Mouse (Mus musculus): ENCODE results near the gene Tmem248. TPM values are rescaled to one million over a fixed set of nuclear protein-coding genes. Genes with fewer than 3 reads are reported as not detected.

Tmem248 gene
- polyA plus RNA-seq, 1 experiment from 2014 or later = 31.0 TPM

DNA sequence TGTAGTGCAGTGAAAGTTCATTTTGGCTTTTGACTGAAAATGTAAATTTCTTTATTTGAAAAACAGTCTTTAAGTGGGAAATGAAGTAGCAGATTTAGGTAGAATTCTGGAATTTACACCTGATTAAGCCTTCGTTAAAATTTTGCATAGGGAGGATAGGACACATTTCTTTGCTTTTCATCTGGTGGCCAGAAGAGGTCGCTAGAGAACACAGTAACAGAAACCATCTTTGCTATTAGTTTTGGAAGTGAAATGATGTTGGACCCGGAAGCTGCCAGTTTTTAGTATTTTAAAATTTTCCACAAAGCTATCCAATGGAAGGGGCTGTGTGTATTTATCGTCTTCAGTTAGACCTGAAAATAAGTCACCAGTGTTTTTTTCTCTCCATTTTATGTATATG is 58.6 kb downstream of the Tmem248 start:
- Histone ChIP-seq H3K4me3 (ENCODE audit: control insufficient read depth in 1 of 2, insufficient read depth in 1 of 2, low read depth in 1 of 2, low read length in 2 of 2) (no peak overlapping the region), H3K36me3 (ENCODE audit: control insufficient read depth, insufficient read depth, low read length) (peaks cover 76% of the 10 kb centered on the region), H3K27ac (replicated peaks in 1 of 2; ENCODE audit: control insufficient read depth in 1 of 2, insufficient read depth in 1 of 2, low read depth in 2 of 2, low read length in 2 of 2) (no peak overlapping the region), H3K9me3 (ENCODE audit: control insufficient read depth, low read length) (no peaks in the 10 kb centered on the region), H3K9ac (ENCODE audit: low read length) (no peak overlapping the region), H3K4me2 (ENCODE audit: low read length) (no peak overlapping the region), H3K27me3 (ENCODE audit: control insufficient read depth, insufficient read depth, low read length) (no peaks in the 10 kb centered on the region), H3K4me1 (ENCODE audit: control insufficient read depth in 2 of 2, insufficient read depth in 2 of 2, low read length in 2 of 2) (no peaks in the 10 kb centered on the region)
- ATAC-seq (ENCODE audit: insufficient number of reproducible peaks, insufficient read depth, low FRiP score, low read depth) = no peak
- WGBS = 54% methylated on average over 4 of the region's 4 CpGs

- WGBS = 54% methylated on average over 7 of the region's 7 CpGs
- Histone ChIP-seq H3K4me1 (ENCODE audit: control insufficient read depth in 2 of 2, insufficient read depth in 2 of 2, low read length in 2 of 2) (no peaks in the 10 kb centered on the region), H3K27me3 (ENCODE audit: control insufficient read depth, insufficient read depth, low read length) (no peaks in the 10 kb centered on the region), H3K4me3 (ENCODE audit: control insufficient read depth in 1 of 2, insufficient read depth in 1 of 2, low read depth in 1 of 2, low read length in 2 of 2) (no peak overlapping the region), H3K9ac (ENCODE audit: low read length) (no peak overlapping the region), H3K27ac (replicated peaks in 1 of 2; ENCODE audit: control insufficient read depth in 1 of 2, insufficient read depth in 1 of 2, low read depth in 2 of 2, low read length in 2 of 2) (peak overlapping the region; percentile 1 to 61; a peak in 3 of 4 replicates), H3K36me3 (ENCODE audit: control insufficient read depth, insufficient read depth, low read length) (peaks cover 77% of the 10 kb centered on the region), H3K4me2 (ENCODE audit: low read length) (no peak overlapping the region), H3K9me3 (ENCODE audit: control insufficient read depth, low read length) (no peaks in the 10 kb centered on the region)
- ATAC-seq (ENCODE audit: insufficient number of reproducible peaks, insufficient read depth, low FRiP score, low read depth) = 0 out of 2 replicates have a peak, but pooled peaks have one; percentile 28
Observed at GRCm38 (mm10) chr5:130278011-130278472, 61.2 kb downstream of the Tmem248 start.

DNA sequence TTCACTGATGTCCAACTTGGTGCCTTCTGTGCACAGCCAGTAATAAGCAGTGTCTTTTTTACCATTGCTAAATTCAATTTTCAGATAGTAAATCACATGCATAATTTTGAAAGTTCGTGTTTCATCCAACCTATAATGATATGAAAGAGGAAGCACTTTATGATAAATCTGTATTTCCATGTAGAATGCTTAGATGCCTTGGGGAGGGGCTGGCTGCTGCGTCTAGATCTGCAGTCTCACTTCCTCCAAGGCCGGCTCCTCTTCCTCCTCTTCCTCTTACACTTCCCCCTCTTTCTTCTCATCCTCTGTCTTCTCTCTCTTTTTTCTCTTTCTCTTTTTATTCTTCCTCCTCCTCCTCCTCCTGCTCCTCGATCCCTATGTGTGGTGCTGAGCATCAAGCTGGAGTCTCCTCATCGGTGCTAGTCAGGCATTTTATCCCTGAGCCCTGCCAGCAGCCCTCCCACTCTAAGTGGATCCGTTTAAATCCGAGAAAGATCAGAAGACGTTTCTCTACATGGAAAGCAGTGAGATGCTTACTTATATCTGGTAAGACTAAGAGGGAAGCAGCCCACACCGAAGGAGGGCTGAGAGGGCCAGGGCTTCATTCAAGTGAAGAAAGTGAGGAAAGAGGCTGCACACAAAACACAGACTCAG is 66.3 kb downstream of the Tmem248 start:
- no peaks in the 10 kb centered on the region for H3K4me1 ChIP-seq (ENCODE audit: control insufficient read depth in 2 of 2, insufficient read depth in 2 of 2, low read length in 2 of 2)
- no peaks in the 10 kb centered on the region for H3K9me3 ChIP-seq (ENCODE audit: control insufficient read depth, low read length)
- H3K4me2 ChIP-seq (ENCODE audit: low read length) = no peak overlapping the region
- H3K4me3 ChIP-seq (ENCODE audit: control insufficient read depth in 1 of 2, insufficient read depth in 1 of 2, low read depth in 1 of 2, low read length in 2 of 2) = no peak overlapping the region
- no peaks in the 10 kb centered on the region for H3K27me3 ChIP-seq (ENCODE audit: control insufficient read depth, insufficient read depth, low read length)
- peaks cover 70% of the 10 kb centered on the region for H3K36me3 ChIP-seq (ENCODE audit: control insufficient read depth, insufficient read depth, low read length)
- H3K9ac ChIP-seq (ENCODE audit: low read length) = no peak overlapping the region
- no peak for ATAC-seq (ENCODE audit: insufficient number of reproducible peaks, insufficient read depth, low FRiP score, low read depth)
- 93% methylated on average over 9 of the region's 9 CpGs for WGBS
- no peak overlapping the region for H3K27ac ChIP-seq (replicated peaks in 1 of 2; ENCODE audit: control insufficient read depth in 1 of 2, insufficient read depth in 1 of 2, low read depth in 2 of 2, low read length in 2 of 2)

DNA sequence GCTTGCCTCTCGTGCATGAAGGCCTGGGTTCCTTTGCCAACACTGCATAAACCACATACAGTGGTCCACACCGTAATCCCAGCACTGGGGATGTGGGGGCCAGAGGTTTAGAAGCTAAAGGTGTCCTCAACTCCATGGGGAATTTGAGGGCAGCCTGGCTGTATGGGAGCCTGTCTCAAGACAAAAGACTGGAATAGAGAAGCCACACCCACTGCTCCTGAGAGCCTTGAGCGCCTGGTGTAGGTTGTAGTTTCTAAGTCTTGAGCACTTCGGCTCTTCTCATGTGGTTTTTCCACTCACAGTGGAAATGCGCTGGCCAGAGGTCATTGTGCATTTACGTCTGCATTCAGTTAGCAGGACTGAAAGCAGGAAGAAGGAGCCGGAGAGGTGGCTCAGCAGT is 71.2 kb downstream of the Tmem248 start:
- 91% methylated on average over 7 of the region's 7 CpGs for WGBS
- Histone ChIP-seq H3K27me3 (ENCODE audit: control insufficient read depth, insufficient read depth, low read length) (no peaks in the 10 kb centered on the region), H3K9me3 (ENCODE audit: control insufficient read depth, low read length) (no peaks in the 10 kb centered on the region), H3K4me1 (ENCODE audit: control insufficient read depth in 2 of 2, insufficient read depth in 2 of 2, low read length in 2 of 2) (no peaks in the 10 kb centered on the region), H3K27ac (replicated peaks in 1 of 2; ENCODE audit: control insufficient read depth in 1 of 2, insufficient read depth in 1 of 2, low read depth in 2 of 2, low read length in 2 of 2) (no peak overlapping the region), H3K9ac (ENCODE audit: low read length) (no peak overlapping the region), H3K4me3 (ENCODE audit: control insufficient read depth in 1 of 2, insufficient read depth in 1 of 2, low read depth in 1 of 2, low read length in 2 of 2) (no peak overlapping the region), H3K4me2 (ENCODE audit: low read length) (no peak overlapping the region), H3K36me3 (ENCODE audit: control insufficient read depth, insufficient read depth, low read length) (peaks cover 48% of the 10 kb centered on the region)
- ATAC-seq (ENCODE audit: insufficient number of reproducible peaks, insufficient read depth, low FRiP score, low read depth) = no peak

- H3K27ac ChIP-seq (replicated peaks in 1 of 2; ENCODE audit: control insufficient read depth in 1 of 2, insufficient read depth in 1 of 2, low read depth in 2 of 2, low read length in 2 of 2) = no peak overlapping the region
- no peak overlapping the region for H3K4me2 ChIP-seq (ENCODE audit: low read length)
- H3K4me1 ChIP-seq (ENCODE audit: control insufficient read depth in 2 of 2, insufficient read depth in 2 of 2, low read length in 2 of 2) = no peaks in the 10 kb centered on the region
- no peaks in the 10 kb centered on the region for H3K27me3 ChIP-seq (ENCODE audit: control insufficient read depth, insufficient read depth, low read length)
- peaks cover 43% of the 10 kb centered on the region for H3K36me3 ChIP-seq (ENCODE audit: control insufficient read depth, insufficient read depth, low read length)
- no peak overlapping the region for H3K4me3 ChIP-seq (ENCODE audit: control insufficient read depth in 1 of 2, insufficient read depth in 1 of 2, low read depth in 1 of 2, low read length in 2 of 2)
- H3K9ac ChIP-seq (ENCODE audit: low read length) = no peak overlapping the region
- 96% methylated on average over 6 of the region's 6 CpGs for WGBS
- no peaks in the 10 kb centered on the region for H3K9me3 ChIP-seq (ENCODE audit: control insufficient read depth, low read length)
- ATAC-seq (ENCODE audit: insufficient number of reproducible peaks, insufficient read depth, low FRiP score, low read depth) = no peak
Observed at GRCm38 (mm10) chr5:130290242-130290641, 73.4 kb downstream of the Tmem248 start.

- 95% methylated on average over 12 of the region's 12 CpGs for WGBS
- Histone ChIP-seq H3K9me3 (ENCODE audit: control insufficient read depth, low read length) (no peaks in the 10 kb centered on the region), H3K27me3 (ENCODE audit: control insufficient read depth, insufficient read depth, low read length) (no peaks in the 10 kb centered on the region), H3K27ac (replicated peaks in 1 of 2; ENCODE audit: control insufficient read depth in 1 of 2, insufficient read depth in 1 of 2, low read depth in 2 of 2, low read length in 2 of 2) (no peak overlapping the region), H3K4me2 (ENCODE audit: low read length) (no peak overlapping the region), H3K4me1 (ENCODE audit: control insufficient read depth in 2 of 2, insufficient read depth in 2 of 2, low read length in 2 of 2) (no peaks in the 10 kb centered on the region), H3K9ac (ENCODE audit: low read length) (no peak overlapping the region), H3K36me3 (ENCODE audit: control insufficient read depth, insufficient read depth, low read length) (peaks cover 46% of the 10 kb centered on the region), H3K4me3 (ENCODE audit: control insufficient read depth in 1 of 2, insufficient read depth in 1 of 2, low read depth in 1 of 2, low read length in 2 of 2) (no peak overlapping the region)
- no peak for ATAC-seq (ENCODE audit: insufficient number of reproducible peaks, insufficient read depth, low FRiP score, low read depth)
Observed at GRCm38 (mm10) chr5:130290775-130291174, 73.9 kb downstream of the Tmem248 start.

DNA sequence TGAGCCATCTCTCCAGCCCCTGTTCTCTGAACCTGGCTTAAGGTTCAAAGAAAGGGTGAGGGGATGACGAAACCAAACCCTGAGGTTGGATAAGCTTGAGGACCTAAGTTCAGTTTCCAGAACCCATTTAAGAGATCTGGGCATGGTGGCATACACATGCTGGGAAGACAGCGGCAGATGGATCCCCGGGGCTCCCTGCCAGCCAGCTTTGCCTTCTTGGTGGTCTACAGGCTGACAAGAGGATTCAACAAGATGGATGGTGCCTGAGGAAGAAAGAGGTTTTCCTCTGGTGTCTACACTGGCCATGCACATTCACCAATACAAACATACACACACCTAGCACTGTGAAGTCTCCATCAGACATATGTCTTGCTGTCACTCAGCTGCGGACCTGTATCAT is 76.1 kb downstream of the Tmem248 start:
- Histone ChIP-seq H3K9ac (ENCODE audit: low read length) (no peak overlapping the region), H3K4me3 (ENCODE audit: control insufficient read depth in 1 of 2, insufficient read depth in 1 of 2, low read depth in 1 of 2, low read length in 2 of 2) (no peak overlapping the region), H3K4me1 (ENCODE audit: control insufficient read depth in 2 of 2, insufficient read depth in 2 of 2, low read length in 2 of 2) (no peaks in the 10 kb centered on the region), H3K36me3 (ENCODE audit: control insufficient read depth, insufficient read depth, low read length) (peaks cover 57% of the 10 kb centered on the region), H3K27ac (replicated peaks in 1 of 2; ENCODE audit: control insufficient read depth in 1 of 2, insufficient read depth in 1 of 2, low read depth in 2 of 2, low read length in 2 of 2) (no peak overlapping the region), H3K9me3 (ENCODE audit: control insufficient read depth, low read length) (no peaks in the 10 kb centered on the region), H3K27me3 (ENCODE audit: control insufficient read depth, insufficient read depth, low read length) (no peaks in the 10 kb centered on the region), H3K4me2 (ENCODE audit: low read length) (no peak overlapping the region)
- 91% methylated on average over 4 of the region's 4 CpGs for WGBS
- ATAC-seq (ENCODE audit: insufficient number of reproducible peaks, insufficient read depth, low FRiP score, low read depth) = no peak

Measured in heart, embryonic 14.5 days (tissue).